Mouse (Mus musculus): ENCODE measurements at regions not wholly inside any gene's neighbourhood (a gene's known extent, or its start where the extent isn't known, plus 50 kb on each side); places are given as distances from the start of the nearest gene placed in this dataset.
"Not testable (repeated sequence)": the region's sequence is repeated elsewhere in the genome, so short reads cannot be mapped to it uniquely, and the experiment has no call there.

DNA sequence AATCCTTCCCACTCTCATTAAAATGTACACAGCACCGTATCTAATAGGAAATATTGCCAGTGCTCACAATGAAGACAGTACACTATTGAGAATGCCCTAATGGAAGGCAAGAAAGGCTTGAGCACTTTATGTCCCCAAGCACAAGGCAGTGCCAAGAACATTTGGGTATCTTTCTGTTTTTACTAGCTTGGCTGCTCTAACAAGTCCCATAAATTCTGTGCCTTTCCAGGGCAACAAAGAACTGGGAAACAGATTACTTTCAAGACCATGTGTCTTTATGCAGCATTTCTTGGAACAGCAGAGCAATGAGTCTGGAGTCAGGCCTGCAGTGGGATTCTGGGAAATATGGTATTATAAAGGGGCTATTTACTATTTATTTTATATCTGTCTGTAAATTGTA is 192.3 kb downstream of the 1700008P02Rik start:
- Histone ChIP-seq H3K4me1 (ENCODE audit: insufficient read depth, low read length) (no peaks in the 10 kb centered on the region), H3K9me3 (ENCODE audit: low read length) (no peaks in the 10 kb centered on the region), H3K36me3 (ENCODE audit: insufficient read depth, low read length) (no peaks in the 10 kb centered on the region), H3K4me3 (ENCODE audit: low read length) (no peak overlapping the region), H3K27ac (no peak overlapping the region), H3K27me3 (ENCODE audit: insufficient read depth, low read length) (no peaks in the 10 kb centered on the region), H3K4me2 (ENCODE audit: low read depth, low read length) (no peak overlapping the region), H3K9ac (replicated peaks; ENCODE audit: low read length) (no peak overlapping the region)
- ATAC-seq = no peak
- DNase-seq (ENCODE audit: low spot score) = peak; percentile 35
- WGBS = 60% methylated on average over 1 of the region's 1 CpGs
- no peak for TF ChIP-seq CTCF (IDR thresholded peaks at IDR 0.05; ENCODE audit: low read depth)

DNA sequence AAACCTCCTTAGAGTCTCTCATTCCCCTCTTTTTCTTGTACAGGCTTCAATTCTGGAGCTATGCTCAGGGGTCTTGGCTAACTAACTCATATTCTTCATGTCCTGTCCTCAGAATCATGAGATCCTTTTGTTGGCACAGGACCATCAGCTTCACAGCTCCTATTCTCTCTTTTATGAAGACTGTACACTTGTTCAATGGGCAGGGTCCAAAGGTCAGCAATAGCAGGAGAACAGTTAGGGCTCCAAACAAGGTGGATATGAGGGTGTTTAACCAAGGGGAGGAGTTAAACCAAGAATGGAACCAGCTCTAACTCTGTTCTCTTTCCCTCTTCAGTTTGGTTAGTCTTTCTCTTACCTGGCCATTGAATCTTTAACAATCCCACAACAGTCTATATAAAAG is 219.4 kb downstream of the 1700008P02Rik start:
- H3K36me3 ChIP-seq (ENCODE audit: insufficient read depth, low read length) = no peaks in the 10 kb centered on the region
- no peak for ATAC-seq
- no peak overlapping the region for H3K4me2 ChIP-seq (ENCODE audit: low read depth, low read length)
- H3K27ac ChIP-seq = no peak overlapping the region
- no peaks in the 10 kb centered on the region for H3K9me3 ChIP-seq (ENCODE audit: low read length)
- no peak overlapping the region for H3K4me3 ChIP-seq (ENCODE audit: low read length)
- no peak overlapping the region for H3K9ac ChIP-seq (replicated peaks; ENCODE audit: low read length)
- no peaks in the 10 kb centered on the region for H3K4me1 ChIP-seq (ENCODE audit: insufficient read depth, low read length)
- no peak for TF ChIP-seq CTCF (IDR thresholded peaks at IDR 0.05; ENCODE audit: low read depth)
- no peak for DNase-seq (ENCODE audit: low spot score)
- no peaks in the 10 kb centered on the region for H3K27me3 ChIP-seq (ENCODE audit: insufficient read depth, low read length)

- DNase-seq (ENCODE audit: low spot score) (no peak), ATAC-seq (no peak)
- no peaks in the 10 kb centered on the region for H3K4me1 ChIP-seq (ENCODE audit: insufficient read depth, low read length)
- H3K27ac ChIP-seq = no peak overlapping the region
- H3K36me3 ChIP-seq (ENCODE audit: insufficient read depth, low read length) = no peaks in the 10 kb centered on the region
- TF ChIP-seq CTCF (IDR thresholded peaks at IDR 0.05; ENCODE audit: low read depth) = no peak
- H3K9me3 ChIP-seq (ENCODE audit: low read length) = no peaks in the 10 kb centered on the region
- no peak overlapping the region for H3K9ac ChIP-seq (replicated peaks; ENCODE audit: low read length)
- H3K4me2 ChIP-seq (ENCODE audit: low read depth, low read length) = no peak overlapping the region
- H3K4me3 ChIP-seq (ENCODE audit: low read length) = no peak overlapping the region
- no peaks in the 10 kb centered on the region for H3K27me3 ChIP-seq (ENCODE audit: insufficient read depth, low read length)
Measured at GRCm38 (mm10) chr3:6385669-6386068, 234.6 kb downstream of the 1700008P02Rik start.

DNA sequence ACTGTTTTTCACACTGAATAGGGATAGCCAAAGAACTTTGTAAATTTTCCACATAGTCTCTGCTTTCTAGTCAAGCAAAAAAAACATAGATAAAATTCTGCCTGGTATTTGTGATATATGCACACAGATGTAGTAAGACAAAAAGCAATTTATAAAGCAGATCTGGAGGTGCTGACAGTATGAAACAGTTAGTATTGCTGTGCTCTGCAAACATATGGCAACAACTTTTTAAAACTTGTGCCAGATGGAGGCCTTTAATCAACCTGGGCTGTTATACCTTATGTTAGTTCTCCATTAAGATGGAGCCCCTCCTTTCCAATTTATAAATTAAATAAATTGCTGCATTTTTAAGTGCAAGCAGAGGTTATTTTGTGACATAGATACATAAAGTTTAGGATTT is 237.3 kb downstream of the 1700008P02Rik start:
- Histone ChIP-seq H3K4me3 (ENCODE audit: low read length) (no peak overlapping the region), H3K27ac (no peak overlapping the region), H3K4me2 (ENCODE audit: low read depth, low read length) (no peak overlapping the region), H3K27me3 (ENCODE audit: insufficient read depth, low read length) (no peaks in the 10 kb centered on the region), H3K4me1 (ENCODE audit: insufficient read depth, low read length) (no peaks in the 10 kb centered on the region), H3K9ac (replicated peaks; ENCODE audit: low read length) (no peak overlapping the region), H3K36me3 (ENCODE audit: insufficient read depth, low read length) (no peaks in the 10 kb centered on the region), H3K9me3 (ENCODE audit: low read length) (no peaks in the 10 kb centered on the region)
- no peak for TF ChIP-seq CTCF (IDR thresholded peaks at IDR 0.05; ENCODE audit: low read depth)
- no peak for ATAC-seq
- no peak for DNase-seq (ENCODE audit: low spot score)

GRCm38 (mm10) chr3:6382296-6382695 is 237.9 kb downstream of the 1700008P02Rik start:
- H3K4me1 ChIP-seq (ENCODE audit: insufficient read depth, low read length) = no peaks in the 10 kb centered on the region
- DNase-seq (ENCODE audit: low spot score) (no peak), ATAC-seq (no peak)
- 68% methylated on average over 1 of the region's 1 CpGs for WGBS
- H3K4me2 ChIP-seq (ENCODE audit: low read depth, low read length) = no peak overlapping the region
- no peaks in the 10 kb centered on the region for H3K9me3 ChIP-seq (ENCODE audit: low read length)
- H3K36me3 ChIP-seq (ENCODE audit: insufficient read depth, low read length) = no peaks in the 10 kb centered on the region
- no peak overlapping the region for H3K4me3 ChIP-seq (ENCODE audit: low read length)
- H3K9ac ChIP-seq (replicated peaks; ENCODE audit: low read length) = no peak overlapping the region
- no peak for TF ChIP-seq CTCF (IDR thresholded peaks at IDR 0.05; ENCODE audit: low read depth)
- no peaks in the 10 kb centered on the region for H3K27me3 ChIP-seq (ENCODE audit: insufficient read depth, low read length)
- no peak overlapping the region for H3K27ac ChIP-seq

GRCm38 (mm10) chr3:6381732-6382131 is 238.5 kb downstream of the 1700008P02Rik start:
- H3K36me3 ChIP-seq (ENCODE audit: insufficient read depth, low read length) = no peaks in the 10 kb centered on the region
- TF ChIP-seq CTCF (IDR thresholded peaks at IDR 0.05; ENCODE audit: low read depth) = no peak
- DNase-seq (ENCODE audit: low spot score) = no peak
- H3K4me1 ChIP-seq (ENCODE audit: insufficient read depth, low read length) = no peaks in the 10 kb centered on the region
- 81% methylated on average over 5 of the region's 5 CpGs for WGBS
- no peaks in the 10 kb centered on the region for H3K9me3 ChIP-seq (ENCODE audit: low read length)
- no peak overlapping the region for H3K9ac ChIP-seq (replicated peaks; ENCODE audit: low read length)
- H3K4me3 ChIP-seq (ENCODE audit: low read length) = no peak overlapping the region
- no peak overlapping the region for H3K4me2 ChIP-seq (ENCODE audit: low read depth, low read length)
- ATAC-seq = no peak
- no peaks in the 10 kb centered on the region for H3K27me3 ChIP-seq (ENCODE audit: insufficient read depth, low read length)
- H3K27ac ChIP-seq = no peak overlapping the region

- not testable (repeated sequence) for H3K4me3 ChIP-seq (ENCODE audit: low read length); ATAC-seq; DNase-seq (ENCODE audit: low spot score); H3K36me3 ChIP-seq (ENCODE audit: insufficient read depth, low read length); H3K9ac ChIP-seq (replicated peaks; ENCODE audit: low read length); H3K4me1 ChIP-seq (ENCODE audit: insufficient read depth, low read length); H3K4me2 ChIP-seq (ENCODE audit: low read depth, low read length); H3K27ac ChIP-seq; H3K27me3 ChIP-seq (ENCODE audit: insufficient read depth, low read length); H3K9me3 ChIP-seq (ENCODE audit: low read length)
- 90% methylated on average over 2 of the region's 21 CpGs for WGBS
Measured at GRCm38 (mm10) chr3:6339001-6339400, 281.2 kb downstream of the 1700008P02Rik start.
